Mouse (Mus musculus): ENCODE results near the gene Csk. TPM values are rescaled to one million over a fixed set of nuclear protein-coding genes. Genes with fewer than 3 reads are reported as not detected.

Gene Csk
- polyA plus RNA-seq, 1 experiment from 2014 or later, result 13.1 TPM

GRCm38 (mm10) chr9:57590726-57591125 is 62.7 kb downstream of the Csk start:
- H3K9ac ChIP-seq (ENCODE audit: low read length), result no peak overlapping the region
- peaks cover 67% of the 10 kb centered on the region for H3K36me3 ChIP-seq (ENCODE audit: control insufficient read depth, insufficient read depth, low read length)
- no peak overlapping the region for H3K27ac ChIP-seq (replicated peaks in 1 of 2; ENCODE audit: control insufficient read depth in 1 of 2, insufficient read depth in 1 of 2, low read depth in 2 of 2, low read length in 2 of 2)
- H3K4me2 ChIP-seq (ENCODE audit: low read length), result no peak overlapping the region
- 34% methylated on average over 5 of the region's 5 CpGs for WGBS
- no peaks in the 10 kb centered on the region for H3K9me3 ChIP-seq (ENCODE audit: control insufficient read depth, low read length)
- H3K4me1 ChIP-seq (ENCODE audit: control insufficient read depth in 2 of 2, insufficient read depth in 2 of 2, low read length in 2 of 2), result peaks cover 5 to 9% of the 10 kb centered on the region in 2 experiments; a peak in 2 of 4 replicates
- ATAC-seq (ENCODE audit: insufficient number of reproducible peaks, insufficient read depth, low FRiP score, low read depth), result no peak
- no peak overlapping the region for H3K4me3 ChIP-seq (ENCODE audit: control insufficient read depth in 1 of 2, insufficient read depth in 1 of 2, low read depth in 1 of 2, low read length in 2 of 2)
- H3K27me3 ChIP-seq (ENCODE audit: control insufficient read depth, insufficient read depth, low read length), result no peaks in the 10 kb centered on the region

DNA sequence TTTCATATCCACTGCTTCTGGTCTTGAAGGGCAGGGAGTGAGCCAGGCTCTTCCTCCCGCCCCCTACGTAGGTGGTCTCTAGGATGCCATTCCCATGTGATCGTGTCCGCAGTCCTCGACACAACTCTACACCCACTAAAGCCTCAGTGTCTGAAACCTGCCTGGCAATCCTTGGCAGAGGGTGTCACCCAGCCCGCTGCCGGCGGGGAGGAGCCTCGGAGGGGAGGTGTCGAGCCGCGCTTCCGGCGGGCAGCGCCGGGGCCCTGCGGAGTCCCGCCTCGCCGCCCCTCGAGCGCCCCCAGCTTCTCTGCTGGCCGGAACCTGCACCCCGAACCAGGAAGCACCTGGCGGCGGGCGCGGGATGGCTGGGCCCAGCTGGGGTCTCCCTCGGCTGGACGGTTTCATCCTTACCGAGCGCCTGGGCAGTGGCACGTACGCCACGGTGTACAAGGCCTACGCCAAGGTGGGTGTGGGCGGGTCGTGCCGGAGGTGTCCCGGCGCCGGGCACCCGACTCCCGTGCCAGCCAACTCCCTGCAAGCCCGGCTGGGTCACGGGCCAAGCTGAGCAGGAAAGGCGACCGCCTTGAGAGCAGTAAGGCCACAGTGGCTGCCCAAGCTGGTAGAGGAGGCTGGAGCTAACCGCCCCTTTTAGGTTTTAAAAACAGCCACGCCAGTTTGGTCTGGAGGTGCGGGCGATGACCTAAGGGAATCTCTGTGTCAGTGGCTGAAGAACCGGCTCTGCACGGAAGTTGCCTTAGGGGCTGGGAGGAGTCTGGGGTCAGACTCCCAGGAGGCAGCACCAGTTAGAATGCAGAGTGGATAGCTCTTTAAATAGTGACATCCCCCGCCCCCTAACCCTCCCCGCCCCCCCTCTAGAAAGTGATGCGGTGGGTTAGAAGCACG is 64.0 kb downstream of the Csk start, which contains the start of gene Ulk3:
TSS of gene Ulk3 (plus strand) at position 229 of the 903 bp plus-strand sequence.
- no peaks in the 10 kb centered on the region for H3K27me3 ChIP-seq (ENCODE audit: control insufficient read depth, insufficient read depth, low read length)

DNA sequence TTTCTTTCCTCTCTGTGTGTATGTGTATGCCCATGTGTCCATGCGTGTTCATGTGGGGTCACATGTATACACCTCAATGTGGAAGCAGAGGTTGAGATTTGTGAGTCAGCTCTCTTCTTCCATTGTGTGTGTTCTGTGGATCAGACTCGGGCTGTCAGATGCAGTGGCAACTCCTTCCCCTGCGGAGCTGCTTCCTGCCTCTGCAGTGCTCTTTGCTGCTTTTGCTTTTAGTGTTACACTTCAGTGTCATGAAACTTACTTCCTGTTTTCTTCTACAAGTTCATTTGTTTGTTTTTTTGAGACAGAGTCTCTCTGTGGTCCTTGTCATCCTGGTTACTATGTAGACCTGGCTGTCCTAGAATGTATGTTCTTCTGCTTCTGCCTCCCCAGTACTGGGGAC is 68.4 kb downstream of the Csk start:
- Histone ChIP-seq H3K9me3 (ENCODE audit: control insufficient read depth, low read length) (no peaks in the 10 kb centered on the region), H3K4me2 (ENCODE audit: low read length) (no peak overlapping the region), H3K9ac (ENCODE audit: low read length) (no peak overlapping the region), H3K4me3 (ENCODE audit: control insufficient read depth in 1 of 2, insufficient read depth in 1 of 2, low read depth in 1 of 2, low read length in 2 of 2) (no peak overlapping the region), H3K27ac (replicated peaks in 1 of 2; ENCODE audit: control insufficient read depth in 1 of 2, insufficient read depth in 1 of 2, low read depth in 2 of 2, low read length in 2 of 2) (no peak overlapping the region), H3K4me1 (ENCODE audit: control insufficient read depth in 2 of 2, insufficient read depth in 2 of 2, low read length in 2 of 2) (peaks cover under 1 to 3% of the 10 kb centered on the region in 2 experiments; a peak in 2 of 4 replicates), H3K27me3 (ENCODE audit: control insufficient read depth, insufficient read depth, low read length) (no peaks in the 10 kb centered on the region), H3K36me3 (ENCODE audit: control insufficient read depth, insufficient read depth, low read length) (peaks cover 77% of the 10 kb centered on the region)
- 85% methylated on average over 3 of the region's 3 CpGs for WGBS
- ATAC-seq (ENCODE audit: insufficient number of reproducible peaks, insufficient read depth, low FRiP score, low read depth), result no peak

More for the DNA sequence above, 64.0 kb downstream of the Csk start, which contains the start of gene Ulk3:
- no peaks in the 10 kb centered on the region for H3K9me3 ChIP-seq (ENCODE audit: control insufficient read depth, low read length)
- H3K36me3 ChIP-seq (ENCODE audit: control insufficient read depth, insufficient read depth, low read length), result peaks cover 66% of the 10 kb centered on the region
- H3K27ac ChIP-seq (replicated peaks in 1 of 2; ENCODE audit: control insufficient read depth in 1 of 2, insufficient read depth in 1 of 2, low read depth in 2 of 2, low read length in 2 of 2), result peak within 1 kb of the TSS; percentile 75 to 87
- peak within 1 kb of the TSS; percentile 90 for H3K9ac ChIP-seq (ENCODE audit: low read length)
- H3K4me3 ChIP-seq (ENCODE audit: control insufficient read depth in 1 of 2, insufficient read depth in 1 of 2, low read depth in 1 of 2, low read length in 2 of 2), result peak within 1 kb of the TSS; percentile 65 to 91
- under 1% methylated on average over 58 of the region's 58 CpGs for WGBS
- H3K4me1 ChIP-seq (ENCODE audit: control insufficient read depth in 2 of 2, insufficient read depth in 2 of 2, low read length in 2 of 2), result peaks cover 5 to 9% of the 10 kb centered on the region in 2 experiments; a peak in 2 of 4 replicates
- H3K4me2 ChIP-seq (ENCODE audit: low read length), result peak within 1 kb of the TSS; percentile 91
- peak; percentile 75 for ATAC-seq (ENCODE audit: insufficient number of reproducible peaks, insufficient read depth, low FRiP score, low read depth)

GRCm38 (mm10) chr9:57577144-57577849 is 76.1 kb downstream of the Csk start:
- Histone ChIP-seq H3K27me3 (ENCODE audit: control insufficient read depth, insufficient read depth, low read length) (no peaks in the 10 kb centered on the region), H3K4me2 (ENCODE audit: low read length) (no peak overlapping the region), H3K4me1 (ENCODE audit: control insufficient read depth in 2 of 2, insufficient read depth in 2 of 2, low read length in 2 of 2) (peaks cover 0 to 2% of the 10 kb centered on the region in 2 experiments; a peak in 1 of 4 replicates), H3K27ac (replicated peaks in 1 of 2; ENCODE audit: control insufficient read depth in 1 of 2, insufficient read depth in 1 of 2, low read depth in 2 of 2, low read length in 2 of 2) (no peak overlapping the region), H3K36me3 (ENCODE audit: control insufficient read depth, insufficient read depth, low read length) (peaks cover 53% of the 10 kb centered on the region), H3K4me3 (ENCODE audit: control insufficient read depth in 1 of 2, insufficient read depth in 1 of 2, low read depth in 1 of 2, low read length in 2 of 2) (no peak overlapping the region), H3K9ac (ENCODE audit: low read length) (no peak overlapping the region), H3K9me3 (ENCODE audit: control insufficient read depth, low read length) (no peaks in the 10 kb centered on the region)
- WGBS, result 74% methylated on average over 6 of the region's 6 CpGs
- no peak for ATAC-seq (ENCODE audit: insufficient number of reproducible peaks, insufficient read depth, low FRiP score, low read depth)

Other genes with a start within 250 kb of the Csk start
- gene Ppcdc, start 213.5 kb downstream of the Csk start, polyA plus RNA-seq (2014; fragmentation: Nextera tagmentation; extraction: Ambion mirVana), result 18.5 and 21.1 TPM in 2 replicates
- 4.5 and 6.2 TPM in 2 replicates for gene Scamp5, start 185.6 kb downstream of the Csk start, polyA plus RNA-seq (2014; fragmentation: Nextera tagmentation; extraction: Ambion mirVana)
- gene Rpp25, start 149.6 kb downstream of the Csk start, polyA plus RNA-seq (2014; fragmentation: Nextera tagmentation; extraction: Ambion mirVana), result 13.1 and 15.2 TPM in 2 replicates
- 1,689 and 1,756 TPM in 2 replicates for gene Cox5a, start 132.4 kb downstream of the Csk start, polyA plus RNA-seq (2014; fragmentation: Nextera tagmentation; extraction: Ambion mirVana)
- 11.1 and 13.3 TPM in 2 replicates for gene Fam219b, start 116.1 kb downstream of the Csk start, polyA plus RNA-seq (2014; fragmentation: Nextera tagmentation; extraction: Ambion mirVana)
- 69.2 and 74.3 TPM in 2 replicates for gene Mpi, start 100.9 kb downstream of the Csk start, polyA plus RNA-seq (2014; fragmentation: Nextera tagmentation; extraction: Ambion mirVana)
- gene Scamp2, start 92.7 kb downstream of the Csk start, polyA plus RNA-seq (2014; fragmentation: Nextera tagmentation; extraction: Ambion mirVana), result 56.5 and 58.7 TPM in 2 replicates
- gene Ulk3, start 64.2 kb downstream of the Csk start, polyA plus RNA-seq (2014; fragmentation: Nextera tagmentation; extraction: Ambion mirVana), result 10.9 and 15.0 TPM in 2 replicates
- not detected in 2 replicates for gene Cplx3, start 47.4 kb downstream of the Csk start, polyA plus RNA-seq (2014; fragmentation: Nextera tagmentation; extraction: Ambion mirVana)
- gene Lman1l, start 32.9 kb downstream of the Csk start, polyA plus RNA-seq (2014; fragmentation: Nextera tagmentation; extraction: Ambion mirVana), result 0.12 TPM in 1 of 2 replicates, not detected in the other
- not detected in 2 replicates for gene Cyp1a2, start 30.1 kb upstream of the Csk start, polyA plus RNA-seq (2014; fragmentation: Nextera tagmentation; extraction: Ambion mirVana)
- gene Cyp1a1, start 34.3 kb upstream of the Csk start, polyA plus RNA-seq (2014; fragmentation: Nextera tagmentation; extraction: Ambion mirVana), result 0.12 TPM in 1 of 2 replicates, not detected in the other
- 11.0 and 12.6 TPM in 2 replicates for gene Edc3, start 54.9 kb upstream of the Csk start, polyA plus RNA-seq (2014; fragmentation: Nextera tagmentation; extraction: Ambion mirVana)
- 46.3 and 53.2 TPM in 2 replicates for gene Clk3, start 112.2 kb upstream of the Csk start, polyA plus RNA-seq (2014; fragmentation: Nextera tagmentation; extraction: Ambion mirVana)
- 8.1 and 8.8 TPM in 2 replicates for gene Arid3b, start 183.2 kb upstream of the Csk start, polyA plus RNA-seq (2014; fragmentation: Nextera tagmentation; extraction: Ambion mirVana)

All from heart, embryonic 14.5 days (tissue).